Mouse (Mus musculus) midbrain, embryonic 11.5 days (tissue): Measurements from ENCODE around the gene St6gal1. TPM values are rescaled to one million over a fixed set of nuclear protein-coding genes. Genes with fewer than 3 reads are reported as not detected.

ENCODE experiments used
- ATAC-seq: fragments of 200-750 bp; cut with Nextera tagmentation; 2 replicates; pipeline ENCODE4 v1.8.0; 2017; ENCODE audit warnings: moderate TSS enrichment, moderate library complexity; ENCODE audit not compliant: low FRiP score
- DNase-seq: peaks from one replicate; pipeline ENCODE4 v3.0.0; 2015; ENCODE audit warnings: low spot score; ENCODE audit errors: missing footprints
- H3K27ac ChIP-seq: fragments of 300-500 bp; sonication (generic); 2 replicates; pipeline ENCODE4 v1.5.1; 2014; ENCODE audit warnings: low read depth, low read length
- H3K27me3 ChIP-seq: fragments of 300-500 bp; sonication (generic); 2 replicates; pipeline ENCODE4 v1.6.1; 2014; ENCODE audit warnings: mild to moderate bottlenecking, low read length, moderate library complexity, mixed read lengths; ENCODE audit not compliant: control insufficient read depth, insufficient read depth
- H3K36me3 ChIP-seq: fragments of 300-500 bp; sonication (generic); 2 replicates; pipeline ENCODE4 v1.6.1; 2014; ENCODE audit warnings: mild to moderate bottlenecking, low read length, moderate library complexity, mixed read lengths; ENCODE audit not compliant: control insufficient read depth, insufficient read depth
- H3K4me1 ChIP-seq: fragments of 300-500 bp; sonication (generic); 2 replicates; pipeline ENCODE4 v1.6.1; 2014; ENCODE audit warnings: low read length; ENCODE audit not compliant: control insufficient read depth, insufficient read depth
- H3K4me2 ChIP-seq: fragments of 300-500 bp; sonication (generic); 2 replicates; pipeline ENCODE4 v1.6.1; 2014; ENCODE audit warnings: mild to moderate bottlenecking, moderate library complexity
- H3K4me3 ChIP-seq: fragments of 300-500 bp; sonication (generic); 2 replicates; pipeline ENCODE4 v1.5.1; 2014; ENCODE audit warnings: low read depth, low read length
- H3K9ac ChIP-seq: fragments of 300-500 bp; sonication (generic); 2 replicates; pipeline ENCODE4 v1.6.1; 2014; ENCODE audit warnings: low read length
- H3K9me3 ChIP-seq: fragments of 300-500 bp; sonication (generic); 2 replicates; pipeline ENCODE4 v1.6.1; 2016; ENCODE audit warnings: low read length; ENCODE audit not compliant: control insufficient read depth
- WGBS: fragments of 180-500 bp; shearing (Covaris S2); extraction: QIAGEN DNeasy Blood & Tissue Kit; methylation state at CpG from one replicate; pipeline ENCODE4 v1.1.7; 2014; 5-methylcytosine and 5-hydroxymethylcytosine counted together
- polyA plus RNA-seq: library from polyadenylated mRNA; unstranded; fragments of >200 nt; fragmentation: Nextera tagmentation; extraction: Ambion mirVana; gene quantifications from 2 replicates; pipeline ENCODE4 v1.2.1, GENCODE M21; 2014

St6gal1 gene
- polyA plus RNA-seq, 1 experiment from 2014 or later, result 31.8 TPM

DNA sequence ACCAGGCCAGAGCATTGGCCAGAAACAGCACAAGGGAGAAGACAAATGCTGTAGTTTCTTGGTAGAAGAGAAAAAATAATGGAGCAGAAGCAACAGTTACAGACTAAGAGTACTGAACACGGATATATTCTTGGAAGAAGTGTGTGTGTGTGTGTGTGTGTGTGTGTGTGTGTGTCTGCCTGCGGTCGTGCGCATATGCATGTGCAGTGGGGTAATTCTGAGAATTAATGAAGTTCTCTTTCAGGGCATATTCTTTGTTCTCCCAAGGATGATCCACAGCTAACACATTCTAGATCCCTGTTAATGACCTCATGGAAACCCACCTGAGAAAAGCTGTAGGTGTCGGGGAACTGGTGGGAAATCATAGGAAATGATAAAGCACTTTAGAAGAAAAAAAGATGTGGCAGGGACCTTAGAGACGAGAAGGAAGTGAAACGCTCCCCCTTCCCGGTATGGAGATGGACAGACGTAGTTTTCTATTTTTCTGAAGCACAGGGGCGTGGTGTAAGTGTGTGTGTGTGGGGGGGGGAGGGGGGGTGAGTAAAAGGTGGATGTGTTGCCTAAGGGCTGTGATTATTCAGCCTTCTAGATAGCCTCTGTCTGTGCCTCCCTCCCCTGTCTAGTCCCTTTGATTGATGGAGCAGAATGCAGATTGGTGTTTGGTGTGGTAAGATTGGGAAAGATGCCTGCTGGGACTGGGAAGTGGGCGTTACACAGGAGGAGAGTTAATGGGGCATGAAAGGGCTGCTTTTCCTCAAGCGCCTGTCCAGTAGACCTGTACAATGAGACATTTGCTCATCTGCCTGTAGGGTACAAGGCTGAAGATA lies 82.8 kb downstream of the St6gal1 start:
- no peak overlapping the region for H3K9ac ChIP-seq
- DNase-seq (peak; percentile 57), ATAC-seq (peak; percentile 55; the same call in 1 of the 2 replicates)
- H3K4me3 ChIP-seq, result no peak overlapping the region
- H3K27me3 ChIP-seq, result no peaks in the 10 kb centered on the region
- peaks cover 3% of the 10 kb centered on the region; the same call in 1 of the 2 replicates for H3K4me1 ChIP-seq
- no peak overlapping the region for H3K27ac ChIP-seq
- H3K4me2 ChIP-seq, result no peak overlapping the region
- H3K36me3 ChIP-seq, result no peaks in the 10 kb centered on the region
- no peaks in the 10 kb centered on the region for H3K9me3 ChIP-seq
- 67% methylated on average over 12 of the region's 12 CpGs for WGBS

DNA sequence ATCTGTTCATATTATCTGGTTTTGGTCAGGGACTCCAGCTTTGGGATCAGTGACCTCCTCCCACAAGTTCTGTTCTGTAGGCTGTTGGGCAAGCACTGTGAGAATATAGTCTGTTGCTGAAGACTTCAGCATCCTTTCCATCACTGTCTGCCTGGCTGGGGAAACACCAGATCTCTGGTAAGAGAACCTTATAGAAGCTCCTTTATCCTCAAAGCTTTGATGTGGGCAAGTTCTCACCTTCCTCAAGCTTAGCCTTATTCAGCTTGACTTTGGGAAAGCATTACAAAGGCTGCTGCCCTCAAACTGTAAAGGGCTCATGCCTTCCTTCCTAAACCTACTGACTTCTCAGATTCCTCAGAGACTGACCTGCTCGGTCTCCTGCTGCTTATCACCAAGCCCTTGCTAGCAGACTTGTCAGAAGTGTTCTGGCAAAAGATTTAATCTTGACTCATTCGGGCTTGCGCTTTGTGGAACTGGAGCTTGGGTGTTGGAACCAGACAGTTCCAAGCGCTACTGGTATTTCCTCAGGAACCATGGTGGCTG lies 83.5 kb downstream of the St6gal1 start:
- DNase-seq, result peak; percentile 33

DNA sequence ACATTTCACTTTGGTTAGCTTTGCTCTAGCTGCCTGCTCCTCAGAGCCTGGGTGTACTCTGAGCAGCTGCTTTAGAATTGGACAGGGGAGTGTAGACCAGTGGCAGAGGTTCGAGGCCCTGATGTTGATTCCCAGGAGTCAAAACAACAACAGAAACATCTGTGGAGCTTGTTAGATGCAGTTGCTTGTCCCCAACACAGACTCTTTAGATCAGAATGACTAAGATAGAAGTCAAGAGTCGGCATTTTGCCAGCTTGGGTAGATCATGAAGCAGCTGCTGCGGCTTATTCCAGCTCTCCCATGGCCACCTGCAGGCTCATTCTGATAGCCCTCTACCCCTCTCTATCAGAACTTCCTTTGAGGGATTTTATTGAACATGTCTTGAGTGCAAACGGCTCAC lies 84.5 kb downstream of the St6gal1 start:
- Histone ChIP-seq H3K4me2 (no peak overlapping the region), H3K4me3 (no peak overlapping the region), H3K27me3 (no peaks in the 10 kb centered on the region), H3K9ac (no peak overlapping the region), H3K9me3 (no peaks in the 10 kb centered on the region), H3K36me3 (no peaks in the 10 kb centered on the region), H3K4me1 (peaks cover 3% of the 10 kb centered on the region; the same call in 1 of the 2 replicates), H3K27ac (no peak overlapping the region)
- DNase-seq, result peak; percentile 54
- no peak for ATAC-seq
- WGBS, result 84% methylated on average over 4 of the region's 4 CpGs

More for the DNA sequence above, 83.5 kb downstream of the St6gal1 start:
- H3K9ac ChIP-seq, result no peak overlapping the region
- no peak for ATAC-seq
- no peaks in the 10 kb centered on the region for H3K36me3 ChIP-seq
- no peak overlapping the region for H3K4me3 ChIP-seq
- 78% methylated on average over 4 of the region's 4 CpGs for WGBS
- no peaks in the 10 kb centered on the region for H3K9me3 ChIP-seq
- no peaks in the 10 kb centered on the region for H3K27me3 ChIP-seq
- peaks cover 3% of the 10 kb centered on the region; the same call in 1 of the 2 replicates for H3K4me1 ChIP-seq
- no peak overlapping the region for H3K4me2 ChIP-seq
- no peak overlapping the region for H3K27ac ChIP-seq

DNA sequence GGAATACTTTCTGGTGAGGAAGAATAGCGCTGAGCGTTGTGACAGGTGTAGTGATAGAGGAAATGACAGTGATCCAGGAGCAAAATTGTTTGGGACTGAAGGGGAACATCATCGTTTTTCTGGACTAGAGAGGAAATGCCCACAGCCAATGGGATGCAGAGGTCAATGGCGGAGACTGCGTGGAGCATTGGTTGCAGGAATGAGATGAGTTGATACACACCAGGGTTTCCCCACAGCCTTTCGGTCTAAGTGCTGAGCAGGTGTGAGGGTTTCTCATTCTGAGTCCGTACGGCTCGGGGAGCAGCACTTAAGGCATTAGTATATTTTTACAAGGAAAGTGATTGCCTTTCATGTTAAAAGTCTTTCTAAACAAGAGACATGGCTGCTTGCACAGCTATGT lies 88.1 kb downstream of the St6gal1 start:
- Histone ChIP-seq H3K4me3 (no peak overlapping the region), H3K9me3 (no peaks in the 10 kb centered on the region), H3K4me2 (no peak overlapping the region), H3K9ac (no peak overlapping the region), H3K27ac (no peak overlapping the region), H3K36me3 (no peaks in the 10 kb centered on the region), H3K4me1 (peaks cover under 1% of the 10 kb centered on the region; the same call in 1 of the 2 replicates), H3K27me3 (no peaks in the 10 kb centered on the region)
- WGBS, result 97% methylated on average over 9 of the region's 9 CpGs
- no peak for ATAC-seq
- no peak for DNase-seq

DNA sequence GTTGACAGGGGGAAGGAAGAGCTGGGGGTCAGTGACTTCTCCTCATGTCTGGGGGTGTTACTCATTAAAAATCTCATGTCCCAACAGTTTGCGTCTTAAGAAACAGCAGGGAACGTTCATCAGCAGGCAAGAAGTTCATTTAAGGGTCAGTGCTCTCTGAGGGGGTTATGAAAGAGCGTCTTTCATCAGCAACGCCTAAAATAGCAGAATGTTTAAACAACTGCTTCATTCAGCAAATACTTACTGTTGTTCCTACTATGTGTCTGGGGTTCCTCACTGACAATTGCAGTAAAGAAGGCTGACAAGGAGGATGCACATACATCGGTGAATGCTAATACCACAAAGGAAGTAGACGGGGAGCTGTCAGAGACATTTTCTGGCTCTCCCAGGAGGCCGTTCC lies 90.2 kb downstream of the St6gal1 start:
- Histone ChIP-seq H3K4me1 (no peaks in the 10 kb centered on the region), H3K4me3 (no peak overlapping the region), H3K27me3 (no peaks in the 10 kb centered on the region), H3K36me3 (no peaks in the 10 kb centered on the region), H3K27ac (no peak overlapping the region), H3K4me2 (no peak overlapping the region), H3K9ac (no peak overlapping the region), H3K9me3 (no peaks in the 10 kb centered on the region)
- no peak for DNase-seq
- 23% methylated on average over 7 of the region's 7 CpGs for WGBS
- no peak for ATAC-seq

DNA sequence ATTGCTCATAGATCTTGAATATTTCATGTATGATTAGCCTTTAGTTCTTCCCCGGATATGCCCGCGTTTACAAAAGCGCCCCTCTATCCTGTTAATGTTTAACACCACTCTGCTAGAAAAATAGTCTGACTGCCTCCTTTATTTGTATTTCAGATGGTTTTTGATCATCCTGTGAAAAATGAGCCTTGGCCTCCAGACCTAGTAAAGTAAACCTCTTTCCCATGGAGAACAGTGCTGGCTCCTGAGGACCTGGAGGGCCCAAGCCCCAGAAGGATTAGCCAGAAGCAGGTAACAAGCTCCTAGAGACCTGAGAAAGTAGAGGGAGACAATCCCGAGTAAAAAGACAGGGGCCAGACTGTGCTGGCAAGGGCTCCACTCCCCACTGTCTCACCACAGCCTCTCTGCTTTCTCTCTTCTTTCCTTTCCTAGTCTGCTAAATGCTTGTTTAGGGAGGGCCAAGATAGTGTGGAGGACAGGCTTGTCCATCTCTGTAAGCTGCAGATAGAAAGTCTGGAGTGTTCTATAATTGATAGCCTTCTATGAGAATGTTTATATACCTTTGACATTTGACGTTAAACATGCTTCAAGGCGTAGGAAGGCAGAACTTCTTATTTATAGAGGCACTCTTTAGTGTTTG lies 93.0 kb downstream of the St6gal1 start:
- H3K9ac ChIP-seq, result no peak overlapping the region
- H3K27ac ChIP-seq, result no peak overlapping the region
- H3K4me3 ChIP-seq, result no peak overlapping the region
- no peaks in the 10 kb centered on the region for H3K27me3 ChIP-seq
- DNase-seq (no peak), ATAC-seq (no peak)
- H3K4me2 ChIP-seq, result no peak overlapping the region
- WGBS, result 82% methylated on average over 7 of the region's 7 CpGs
- no peaks in the 10 kb centered on the region for H3K9me3 ChIP-seq
- H3K36me3 ChIP-seq, result peaks cover 3% of the 10 kb centered on the region; the same call in 1 of the 2 replicates
- H3K4me1 ChIP-seq, result no peaks in the 10 kb centered on the region

DNA sequence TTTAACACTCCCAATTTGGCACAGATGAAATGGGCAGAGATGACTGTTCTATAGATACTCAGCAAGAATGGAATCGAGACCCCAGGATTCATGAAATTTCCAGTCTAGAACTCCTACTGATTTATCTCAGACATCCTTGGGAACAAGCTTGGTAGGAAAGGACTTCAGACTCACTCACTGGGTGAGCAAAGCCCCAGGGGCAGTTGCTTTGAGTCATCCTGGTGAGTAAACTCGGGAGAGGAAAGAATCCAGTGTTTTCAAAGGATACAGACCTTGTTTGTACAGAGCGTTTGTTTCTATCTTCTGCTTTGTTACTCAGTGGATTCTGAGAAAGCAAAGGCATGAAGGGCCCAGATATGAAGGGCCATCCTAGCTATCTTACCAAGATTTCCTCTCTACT lies 95.5 kb downstream of the St6gal1 start:
- H3K27ac ChIP-seq, result no peak overlapping the region
- DNase-seq (no peak), ATAC-seq (no peak)
- no peak overlapping the region for H3K4me3 ChIP-seq
- H3K4me1 ChIP-seq, result no peaks in the 10 kb centered on the region
- H3K36me3 ChIP-seq, result peaks cover 3% of the 10 kb centered on the region; the same call in 1 of the 2 replicates
- H3K4me2 ChIP-seq, result no peak overlapping the region
- H3K9ac ChIP-seq, result no peak overlapping the region
- no peaks in the 10 kb centered on the region for H3K9me3 ChIP-seq
- H3K27me3 ChIP-seq, result no peaks in the 10 kb centered on the region
- 90% methylated on average over 3 of the region's 3 CpGs for WGBS

DNA sequence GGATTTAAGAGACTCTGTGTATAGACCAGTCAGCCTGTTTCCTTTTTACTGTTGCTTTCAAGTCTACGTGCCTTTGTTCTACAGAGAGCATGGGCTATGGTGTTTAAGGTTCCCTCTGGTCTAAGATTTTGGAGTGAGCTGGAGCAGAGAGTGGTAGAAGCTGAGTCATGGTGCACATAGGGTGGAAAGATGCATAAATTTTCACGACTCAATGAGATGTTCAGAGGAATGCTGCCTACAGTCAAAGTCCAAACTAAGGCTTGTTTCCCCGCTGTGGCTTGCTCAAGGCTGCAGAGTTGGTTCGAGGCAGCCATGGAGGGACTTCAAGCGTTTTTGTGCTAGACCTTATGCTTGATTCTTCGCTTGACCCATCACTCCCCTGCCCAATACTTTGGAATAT lies 96.0 kb downstream of the St6gal1 start:
- Histone ChIP-seq H3K9ac (no peak overlapping the region), H3K27me3 (no peaks in the 10 kb centered on the region), H3K4me1 (no peaks in the 10 kb centered on the region), H3K4me3 (no peak overlapping the region), H3K36me3 (peaks cover 3% of the 10 kb centered on the region; the same call in 1 of the 2 replicates), H3K27ac (no peak overlapping the region), H3K4me2 (no peak overlapping the region), H3K9me3 (no peaks in the 10 kb centered on the region)
- DNase-seq, result no peak
- no peak for ATAC-seq
- WGBS, result 91% methylated on average over 6 of the region's 6 CpGs

DNA sequence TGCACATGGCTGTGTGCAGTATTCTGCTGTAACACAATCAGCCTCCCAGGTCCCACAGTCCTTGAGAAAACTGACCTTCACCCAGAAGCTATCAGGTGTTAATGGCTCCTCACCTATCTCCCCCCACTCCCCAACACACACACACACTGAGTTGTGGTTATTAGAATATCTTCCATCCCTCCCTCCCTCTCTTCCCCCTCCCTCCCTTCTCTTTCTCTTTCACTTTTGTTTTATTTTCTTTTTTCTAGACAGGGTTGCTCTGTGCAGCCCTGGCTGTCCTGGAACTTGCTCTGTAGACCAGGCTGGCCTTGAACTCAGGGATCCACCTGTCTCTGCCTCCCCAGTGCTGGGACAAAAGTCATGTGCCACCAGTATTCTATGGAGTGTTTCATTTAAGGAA lies 97.9 kb downstream of the St6gal1 start:
- H3K27ac ChIP-seq, result no peak overlapping the region
- H3K36me3 ChIP-seq, result peaks cover 3% of the 10 kb centered on the region; the same call in 1 of the 2 replicates
- H3K9ac ChIP-seq, result no peak overlapping the region
- no peak overlapping the region for H3K4me3 ChIP-seq
- H3K4me2 ChIP-seq, result no peak overlapping the region
- H3K9me3 ChIP-seq, result no peaks in the 10 kb centered on the region
- DNase-seq, result no peak
- no peaks in the 10 kb centered on the region for H3K4me1 ChIP-seq
- no peaks in the 10 kb centered on the region for H3K27me3 ChIP-seq
- ATAC-seq, result no peak
